Mouse (Mus musculus): ENCODE measurements at regions not wholly inside any gene's neighbourhood (a gene's known extent, or its start where the extent isn't known, plus 50 kb on each side); places are given as distances from the start of the nearest gene placed in this dataset.

DNA sequence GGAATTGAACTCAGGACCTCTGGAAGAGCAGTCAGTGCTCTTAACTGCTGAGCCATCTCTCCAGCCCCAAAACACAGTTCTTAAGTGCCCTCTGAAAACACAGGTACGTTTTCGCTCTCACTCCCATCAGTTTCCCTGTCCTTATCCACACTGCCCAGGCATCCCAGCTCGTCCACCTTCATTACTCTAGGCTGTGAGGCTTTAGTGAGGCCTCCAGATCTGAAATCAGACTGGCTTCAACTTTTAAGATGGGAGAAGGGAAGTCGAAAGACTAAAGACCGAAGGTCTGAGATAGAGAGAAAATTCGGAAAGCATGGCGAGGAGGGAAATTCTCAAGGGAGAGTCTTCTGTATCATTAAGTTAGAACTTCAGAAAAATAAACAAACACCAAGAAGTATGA is 54.8 kb upstream of the Tet2 start:
- no peak for DNase-seq (ENCODE audit: low read depth, low spot score)

DNA sequence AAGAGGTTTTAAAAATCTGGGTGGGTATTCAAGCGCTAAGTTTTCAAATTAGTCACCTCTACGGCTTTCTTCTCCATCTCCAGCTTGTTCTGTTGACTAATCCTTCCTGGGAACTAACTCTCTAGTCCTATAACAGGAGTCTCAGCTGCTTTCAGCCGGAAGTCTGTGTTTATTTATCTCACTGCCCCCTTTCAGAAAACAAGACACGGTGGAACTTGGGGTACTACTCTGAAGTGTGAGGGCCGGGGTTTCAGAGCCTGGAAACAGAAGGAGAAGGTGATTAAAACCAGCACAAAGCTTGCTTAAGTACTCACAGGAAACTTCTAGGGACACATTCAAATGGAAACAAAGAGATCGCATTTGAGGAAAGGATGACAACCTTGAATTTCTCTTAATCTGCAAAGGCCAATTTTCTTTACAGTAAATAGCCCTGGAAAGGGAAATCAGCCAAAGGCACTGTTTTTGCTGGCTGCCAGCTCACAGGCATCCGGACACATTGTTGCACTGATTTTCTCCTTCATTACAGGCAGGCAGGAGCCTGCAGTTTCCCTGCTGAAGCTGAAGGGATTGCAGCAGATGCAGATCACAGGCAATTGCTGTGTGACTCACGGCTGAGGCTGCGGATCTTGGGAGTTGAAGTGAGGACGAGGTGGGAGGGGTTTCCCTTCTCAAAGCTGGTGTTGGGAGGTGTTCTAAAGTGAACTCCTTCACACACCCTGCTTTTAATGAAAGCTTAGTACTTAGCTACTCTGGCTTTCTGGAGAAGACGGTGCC is 55.7 kb upstream of the Tet2 start:
- DNase-seq (ENCODE audit: low read depth, low spot score), result peak; percentile 90

DNA sequence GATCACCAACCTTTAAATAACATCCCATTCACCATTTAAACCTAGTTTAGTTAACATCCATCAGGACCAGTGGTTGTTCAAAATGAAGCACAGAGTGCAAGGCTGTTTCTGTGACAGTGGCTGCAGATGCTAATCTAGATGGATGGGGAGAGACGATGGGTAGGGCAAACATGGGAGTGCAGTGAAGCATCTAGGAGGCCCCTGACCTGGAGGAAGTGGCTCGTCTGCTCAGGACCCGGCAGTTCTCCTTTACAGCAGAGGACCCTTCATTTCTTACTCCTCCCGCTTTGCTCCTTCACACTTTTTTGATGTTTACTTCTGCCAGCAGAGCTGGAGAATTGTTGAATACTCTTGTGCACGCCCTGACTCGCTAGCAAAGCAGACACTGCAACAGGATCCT is 60.5 kb upstream of the Tet2 start:
- DNase-seq (ENCODE audit: low read depth, low spot score), result no peak

DNA sequence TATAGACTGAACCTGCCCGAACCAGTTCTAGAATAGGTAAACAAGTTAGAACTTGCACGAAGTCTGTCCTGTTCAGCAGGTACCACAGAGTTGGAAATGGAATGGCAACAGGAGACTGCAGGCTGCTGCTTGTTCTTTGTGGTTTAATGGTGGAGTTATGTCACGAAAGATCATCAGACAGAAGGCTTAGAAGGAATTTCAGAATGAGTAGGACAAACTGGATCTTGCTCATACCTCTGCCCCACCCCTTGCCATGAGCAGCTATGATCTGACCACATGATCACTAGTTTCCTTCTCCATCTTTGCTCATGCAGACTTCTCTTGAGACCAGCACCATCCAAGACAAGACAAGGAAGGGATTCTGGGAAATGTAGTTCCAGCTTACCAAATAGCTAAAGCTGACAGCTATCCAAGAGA is 63.9 kb upstream of the Tet2 start:
- DNase-seq (ENCODE audit: low read depth, low spot score), result no peak

DNA sequence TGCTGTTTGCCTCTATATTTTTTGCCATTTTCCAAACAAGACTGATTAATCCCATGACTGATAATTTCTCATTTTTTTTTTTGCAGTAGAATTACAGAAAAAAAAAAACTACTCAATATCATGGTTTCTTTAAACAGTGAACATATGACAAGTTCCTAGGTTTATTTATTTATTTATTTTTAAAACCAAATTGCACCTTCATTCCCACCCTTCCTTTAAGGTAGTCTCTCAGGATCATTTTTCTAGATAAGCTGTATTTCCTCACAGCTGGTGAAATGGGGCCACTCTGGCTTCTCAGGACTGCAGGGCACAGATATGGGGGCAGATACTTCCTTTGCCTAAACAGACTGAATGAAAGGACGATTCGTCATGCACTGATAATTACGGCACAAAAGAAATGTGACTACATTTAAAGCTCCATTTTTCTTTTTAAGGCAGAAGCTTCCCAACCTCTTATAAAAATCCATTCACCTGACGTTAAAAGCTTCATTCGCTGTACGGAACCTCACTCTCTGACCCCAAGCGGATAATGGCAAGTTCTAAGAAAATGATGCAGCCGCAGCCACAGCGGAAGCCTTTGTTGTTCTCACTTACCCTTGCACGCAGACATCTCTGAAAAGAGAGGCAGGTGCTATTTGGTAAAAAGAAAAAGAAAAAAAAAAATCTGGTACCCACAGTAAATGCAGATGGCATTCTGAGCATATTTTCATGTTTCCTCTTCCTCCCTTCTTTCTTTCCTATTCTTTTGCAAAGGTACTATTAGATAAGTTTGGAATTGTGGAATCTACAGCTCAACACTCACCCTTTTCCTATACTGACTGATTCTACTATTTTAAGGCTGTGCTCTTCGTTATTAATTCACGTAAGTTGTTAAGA is 69.1 kb upstream of the Tet2 start:
- DNase-seq (ENCODE audit: low read depth, low spot score), result no peak

DNA sequence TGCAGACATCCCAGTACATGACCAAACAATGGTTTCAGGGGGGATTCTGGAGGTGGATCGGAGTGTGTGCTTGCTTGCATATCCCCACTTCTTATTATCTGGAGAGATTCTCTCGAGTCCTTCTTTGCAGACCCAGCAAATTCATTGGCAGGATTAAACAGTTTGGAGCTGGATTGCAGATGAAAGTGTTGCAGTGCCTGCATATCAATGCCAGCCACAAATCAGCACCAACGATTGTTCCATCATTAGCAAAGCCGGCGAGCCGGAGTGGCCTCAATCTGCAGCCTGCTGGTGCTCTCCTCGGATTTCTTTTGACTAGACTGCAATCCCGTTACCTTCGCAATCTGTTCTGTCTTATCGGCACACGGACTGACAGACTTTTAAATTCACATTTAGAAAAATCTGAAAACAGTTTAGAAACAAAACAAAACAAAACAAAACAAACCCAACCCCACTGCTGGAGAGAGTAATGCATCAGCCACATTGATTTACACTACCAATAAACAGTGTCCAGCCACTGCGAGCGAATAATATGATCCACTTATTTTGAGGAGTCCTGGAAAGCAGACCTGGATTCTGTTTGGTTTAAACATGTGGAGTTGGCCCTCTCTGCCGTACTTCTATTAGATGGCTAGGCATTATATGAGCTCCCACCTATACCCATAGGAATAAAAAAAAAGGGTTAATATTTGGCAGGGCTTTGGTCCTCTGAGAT is 69.9 kb upstream of the Tet2 start:
- no peak for DNase-seq (ENCODE audit: low read depth, low spot score)

DNA sequence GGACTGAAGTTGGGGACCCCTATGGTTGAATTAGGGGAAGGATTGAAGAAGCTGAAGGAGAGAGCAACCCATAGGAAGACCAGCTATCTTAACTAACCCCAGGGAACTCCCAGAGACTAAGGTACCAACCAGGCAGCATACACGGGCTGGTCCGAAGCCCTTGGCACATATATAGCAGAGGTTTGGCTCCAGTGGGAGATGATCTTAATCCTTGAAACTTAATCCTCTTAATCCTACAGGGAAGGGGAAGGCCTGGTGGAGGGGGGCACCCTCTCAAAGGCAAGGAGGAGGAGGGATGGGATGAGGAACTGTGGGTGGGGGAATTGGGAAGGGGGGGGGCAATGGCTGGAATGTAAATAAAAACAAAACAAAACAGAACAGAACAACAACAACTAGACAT is 72.1 kb upstream of the Tet2 start:
- no peak for DNase-seq (ENCODE audit: low read depth, low spot score)

DNA sequence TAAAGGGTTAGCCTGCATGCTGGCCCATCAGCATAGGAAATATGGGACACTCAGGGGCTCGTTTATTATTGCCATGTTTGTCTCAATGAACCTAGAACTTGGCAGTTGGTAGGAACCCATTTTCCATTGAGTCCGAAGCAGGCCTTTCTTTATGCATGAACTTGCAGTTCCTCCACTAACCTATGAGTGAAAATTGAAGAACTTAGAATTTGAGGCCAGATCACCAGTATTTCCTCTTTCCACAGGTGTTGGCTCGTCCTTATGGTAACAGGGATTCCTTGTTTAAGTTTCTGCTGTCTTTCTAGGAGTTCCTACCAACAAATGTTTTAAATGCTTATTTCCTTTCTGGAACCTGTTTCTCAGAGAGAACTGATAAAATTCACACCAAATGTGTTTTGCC is 73.6 kb upstream of the Tet2 start:
- no peak for DNase-seq (ENCODE audit: low read depth, low spot score)

DNA sequence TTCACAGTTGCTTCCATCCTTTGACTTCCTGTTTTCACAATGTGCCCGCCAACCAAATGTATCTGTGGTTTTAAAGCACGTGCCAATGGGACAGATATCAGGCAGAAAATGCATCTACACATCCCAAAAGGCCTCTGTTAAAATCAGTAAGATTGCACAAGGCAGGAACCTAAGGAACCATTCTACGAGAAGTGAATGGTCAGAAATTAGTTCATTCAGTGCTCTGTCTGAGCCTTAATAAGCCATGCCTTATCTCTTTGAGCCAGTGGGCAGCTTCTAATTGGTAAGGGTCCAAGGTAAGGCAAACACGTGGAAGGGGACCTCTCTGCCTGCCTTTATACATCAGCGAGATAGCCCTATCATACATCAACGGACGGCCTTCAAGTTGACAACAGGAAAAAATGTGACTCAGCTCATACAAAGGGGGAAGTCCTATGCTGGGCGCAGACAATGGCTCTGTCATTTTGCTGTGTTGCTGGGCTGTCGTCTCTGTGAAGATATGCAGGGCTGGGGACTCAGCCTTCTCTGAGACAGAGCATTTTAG is 78.3 kb upstream of the Tet2 start:
- no peak for DNase-seq (ENCODE audit: low read depth, low spot score)

DNA sequence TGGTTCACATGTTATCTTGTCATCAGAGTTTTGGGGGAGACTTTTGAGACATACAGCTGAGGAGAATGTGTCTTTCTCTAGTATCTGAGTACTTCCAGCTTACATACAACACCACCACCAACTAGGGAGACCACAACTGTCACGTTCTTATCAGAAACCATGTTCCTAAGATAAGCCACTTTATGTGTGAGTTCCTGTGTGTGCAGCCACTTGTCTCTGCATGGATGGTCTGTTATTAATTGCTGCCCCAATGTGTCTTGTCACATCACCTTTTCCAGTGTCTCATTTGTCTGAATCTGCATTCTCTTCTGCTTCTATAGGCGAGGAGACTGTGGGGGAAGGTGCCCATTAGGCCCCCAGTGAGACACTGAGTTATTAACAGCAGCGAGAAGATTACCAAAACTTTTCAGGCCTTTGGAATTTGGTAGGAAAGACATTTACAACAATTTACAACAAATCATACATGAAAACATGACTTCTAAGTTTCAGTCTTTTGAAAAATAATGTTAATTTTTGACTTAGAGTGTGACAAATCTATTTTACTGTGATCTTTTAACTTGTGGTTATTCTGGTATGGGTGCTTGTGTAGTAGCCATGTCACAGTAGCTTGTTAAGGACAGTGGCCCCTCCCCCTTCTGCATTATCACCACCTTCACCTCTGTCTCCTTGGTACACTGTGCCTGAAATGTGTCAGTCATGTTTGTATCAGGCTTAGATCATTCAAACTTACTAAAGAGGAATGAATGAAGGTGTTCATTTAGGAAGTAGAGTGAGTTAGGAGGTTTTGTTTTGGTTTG is 79.3 kb upstream of the Tet2 start:
- no peak for DNase-seq (ENCODE audit: low read depth, low spot score)

DNA sequence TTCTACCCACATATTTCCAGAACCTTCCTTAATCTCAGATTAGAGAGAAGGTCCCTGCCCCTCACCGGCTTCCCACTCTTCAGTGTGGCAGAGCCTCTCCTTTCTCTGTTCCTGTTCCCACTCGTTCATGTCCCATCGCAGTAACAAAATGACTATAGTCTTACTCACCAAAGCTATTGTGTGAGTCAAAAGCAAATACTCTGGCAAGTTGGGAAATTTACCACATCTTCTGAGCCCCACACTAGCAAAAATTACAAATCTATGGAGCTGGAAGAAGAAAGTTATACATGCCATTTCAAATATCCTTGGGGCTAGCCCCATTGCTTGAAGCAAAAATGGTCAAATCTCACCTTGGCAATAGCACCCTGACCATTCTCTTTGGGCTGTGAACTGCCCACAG is 80.1 kb upstream of the Tet2 start:
- DNase-seq (ENCODE audit: low read depth, low spot score), result peak; percentile 70

DNA sequence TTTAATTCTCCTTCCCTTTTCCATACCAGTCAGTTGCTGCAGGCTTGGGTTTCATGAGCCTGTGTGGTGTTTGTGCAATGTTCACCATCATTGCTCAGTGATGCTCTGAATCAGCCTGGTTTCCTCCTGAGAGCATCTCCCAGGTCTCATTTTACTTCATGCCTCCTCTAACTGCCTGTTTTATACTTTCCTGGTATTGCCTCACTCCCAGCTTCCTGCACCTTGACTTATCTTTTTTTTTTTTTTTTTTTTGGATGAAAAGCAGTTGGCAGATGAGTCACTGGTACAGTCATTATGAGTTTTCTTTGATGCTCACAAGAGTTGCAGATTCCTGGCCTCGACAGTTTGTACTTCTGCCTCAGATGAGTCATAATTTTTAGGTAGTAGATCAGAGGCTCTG is 81.5 kb upstream of the Tet2 start:
- peak; percentile 92 for DNase-seq (ENCODE audit: low read depth, low spot score)

DNA sequence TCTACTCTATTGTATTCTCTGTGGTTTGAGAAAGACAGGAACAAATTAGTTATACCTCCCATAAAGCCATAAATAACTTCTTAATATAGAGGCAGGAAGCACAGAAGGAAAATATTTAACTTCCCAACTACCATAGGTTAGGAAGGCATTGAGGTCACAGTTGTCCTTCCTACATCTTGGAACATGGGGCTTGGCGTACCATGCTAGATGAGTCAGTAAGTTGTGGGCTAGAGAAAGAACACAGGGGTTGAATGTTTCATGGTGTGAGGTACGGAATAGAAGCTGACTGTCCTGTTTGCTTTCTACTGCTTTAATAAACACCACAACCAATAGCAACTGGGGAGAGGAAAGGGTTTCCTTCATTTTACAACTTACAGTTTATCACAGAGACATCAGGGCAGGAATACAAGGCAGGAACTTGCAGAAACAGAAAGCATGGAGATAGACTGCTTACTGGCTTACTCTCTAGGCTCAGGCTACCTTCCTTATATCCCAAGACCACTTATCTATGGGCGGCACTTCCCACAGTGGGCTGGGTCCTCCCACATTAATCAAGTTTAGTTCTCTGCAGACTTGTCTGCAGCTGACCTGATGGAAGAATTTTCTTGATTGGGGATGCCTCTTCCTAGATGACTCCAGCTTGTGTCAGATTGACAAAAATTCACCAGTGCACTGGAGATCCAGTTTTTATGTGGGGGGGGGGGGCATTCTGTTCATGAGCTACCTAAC is 82.3 kb upstream of the Tet2 start:
- DNase-seq (ENCODE audit: low read depth, low spot score), result peak; percentile 66

DNA sequence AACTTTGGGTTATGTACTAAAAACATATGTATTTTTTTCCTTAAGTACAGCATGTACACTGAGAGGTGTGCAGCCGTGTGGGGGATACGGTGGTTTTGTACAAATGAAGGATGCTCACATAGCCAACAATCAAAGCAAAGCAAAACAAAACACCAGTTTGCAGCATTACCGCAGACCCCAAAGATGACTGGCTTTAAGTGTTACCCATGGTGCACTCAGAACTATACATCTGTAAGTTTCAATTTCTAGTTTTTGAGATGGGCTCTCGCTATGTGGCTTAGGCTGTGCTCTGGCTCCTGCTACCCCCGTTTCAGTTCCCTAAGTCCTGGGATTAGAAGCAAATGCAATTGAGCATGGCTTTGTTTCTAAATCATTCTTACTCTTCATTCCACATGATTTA is 89.4 kb upstream of the Tet2 start:
- no peak for DNase-seq (ENCODE audit: low read depth, low spot score)

DNA sequence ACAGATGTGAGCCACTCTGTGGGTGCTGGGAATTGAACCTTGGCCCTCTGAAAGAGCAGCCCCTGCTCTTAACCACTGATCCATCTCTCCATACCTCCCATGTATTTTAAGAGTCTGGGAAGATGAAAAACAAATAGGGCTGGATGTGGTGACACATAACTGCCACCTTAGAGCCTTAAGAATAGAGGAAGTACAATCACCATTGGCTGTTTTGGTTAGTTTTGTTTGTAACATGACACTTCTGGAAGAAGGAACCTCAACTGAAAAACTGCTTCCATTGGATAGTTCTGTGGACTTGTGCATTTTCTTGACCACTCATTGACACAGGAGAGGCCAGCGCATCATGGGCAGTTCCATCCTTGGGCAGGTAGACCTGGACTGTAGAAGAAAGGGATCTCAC is 100.7 kb upstream of the Tet2 start:
- DNase-seq (ENCODE audit: low read depth, low spot score), result no peak

DNA sequence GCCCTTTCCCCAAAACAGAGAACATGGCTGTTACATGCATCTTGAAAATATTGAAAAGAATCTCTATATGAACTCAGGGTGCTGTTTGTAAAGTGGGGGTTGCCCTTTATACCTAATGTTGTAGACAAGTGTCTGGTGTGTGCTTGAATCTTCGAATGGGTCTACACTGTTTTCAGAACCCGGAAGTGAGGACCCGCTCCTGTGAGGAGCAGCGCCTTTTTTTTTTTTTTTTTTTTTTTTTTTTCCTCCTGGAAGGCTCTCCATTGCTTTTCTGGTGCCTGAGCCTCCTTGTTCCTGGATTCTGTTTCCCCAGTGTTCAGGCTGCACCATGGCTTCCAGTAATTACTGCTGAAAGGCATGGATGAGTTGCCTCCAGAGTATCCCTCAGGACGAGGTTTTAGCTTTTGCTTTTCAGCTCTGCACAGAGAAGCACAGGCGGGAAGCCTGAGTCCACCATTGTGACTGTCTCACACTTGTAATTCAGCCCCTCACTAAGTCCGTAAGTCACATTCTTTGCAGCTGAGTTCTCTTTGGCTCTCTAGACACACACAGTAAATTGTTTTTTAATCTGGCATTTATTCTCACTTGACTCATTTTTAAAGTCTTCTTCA is 101.6 kb upstream of the Tet2 start:
- DNase-seq (ENCODE audit: low read depth, low spot score), result no peak

DNA sequence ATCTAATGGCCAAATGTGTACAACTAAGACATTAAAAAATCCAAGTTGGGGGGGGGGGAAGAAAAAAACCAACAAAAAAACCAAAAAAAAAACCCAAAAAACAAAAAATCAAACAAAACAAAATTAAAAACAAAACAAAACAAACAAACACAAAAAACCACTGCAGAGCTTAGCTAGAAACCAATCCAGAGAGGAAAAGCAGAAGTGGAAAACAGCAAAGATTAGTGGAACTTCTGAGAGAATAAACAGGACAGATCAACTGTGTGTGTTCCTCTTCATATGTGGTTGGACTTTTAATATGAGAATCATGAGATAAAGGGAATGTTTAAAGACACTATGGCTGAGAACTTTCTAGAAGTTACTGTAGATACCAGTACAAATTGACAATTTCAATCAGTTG is 105.1 kb upstream of the Tet2 start:
- DNase-seq (ENCODE audit: low read depth, low spot score), result no peak

DNA sequence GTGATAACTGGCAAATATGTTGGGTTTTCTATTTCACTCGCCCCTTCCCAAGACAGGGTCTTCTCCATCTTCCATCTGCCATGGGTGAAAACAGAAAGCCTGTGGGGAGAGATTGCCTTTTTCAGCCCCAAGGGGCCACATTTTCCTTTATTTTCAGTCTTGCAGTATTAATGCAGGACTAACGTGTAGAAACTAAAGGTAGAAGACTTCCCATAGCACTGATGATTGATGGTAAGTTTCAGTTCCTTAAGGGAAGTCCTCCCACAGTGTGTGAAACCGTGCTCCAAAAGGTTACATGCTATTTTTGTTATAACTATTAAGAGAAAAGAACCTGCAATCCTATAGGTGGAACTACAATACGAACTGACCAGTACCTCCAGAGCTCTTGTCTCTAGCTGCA is 107.1 kb upstream of the Tet2 start:
- DNase-seq (ENCODE audit: low read depth, low spot score), result no peak

DNA sequence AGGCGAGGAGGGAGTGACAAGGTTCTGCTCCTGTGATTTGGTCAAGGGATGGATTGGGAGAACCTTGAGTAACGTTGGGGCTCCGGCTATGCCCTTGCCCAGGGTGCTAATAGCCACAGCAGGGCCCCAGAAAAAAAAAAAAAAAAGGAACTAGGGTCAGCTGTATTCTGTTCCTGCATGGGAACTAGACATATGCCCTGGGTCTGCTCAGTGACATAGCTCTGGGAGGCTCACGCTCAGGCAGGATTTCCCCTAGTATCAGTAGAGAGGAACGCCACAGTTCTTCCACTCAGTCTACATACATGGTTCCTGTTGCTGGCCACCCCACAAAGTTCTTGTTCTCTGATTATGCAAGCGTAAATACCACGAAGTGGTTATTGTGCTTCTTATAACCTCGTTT is 114.8 kb upstream of the Tet2 start:
- no peak for DNase-seq (ENCODE audit: low read depth, low spot score)

DNA sequence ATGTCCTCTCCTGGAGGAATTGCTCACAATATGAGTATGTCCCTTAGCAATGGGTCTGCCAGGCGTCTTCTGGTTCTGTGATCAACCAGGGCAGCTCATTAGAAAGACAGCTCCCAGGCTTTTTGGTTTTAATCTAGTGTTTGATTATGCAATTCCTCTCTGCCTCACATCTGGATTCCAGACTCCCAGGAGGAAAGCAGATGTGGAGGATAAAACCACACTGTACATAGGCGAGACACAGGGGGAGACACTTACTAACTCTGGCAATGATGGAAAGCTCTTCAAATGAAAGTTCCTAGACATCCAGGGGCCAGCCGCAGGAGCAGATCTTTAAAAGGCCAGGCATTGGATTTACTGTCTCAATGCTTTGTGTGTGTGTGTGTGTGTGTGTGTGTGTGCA is 116.4 kb upstream of the Tet2 start:
- peak; percentile 7 for DNase-seq (ENCODE audit: low read depth, low spot score)
